Mouse (Mus musculus): ENCODE measurements at regions not wholly inside any gene's neighbourhood (a gene's known extent, or its start where the extent isn't known, plus 50 kb on each side); places are given as distances from the start of the nearest gene placed in this dataset.
"Not testable (repeated sequence)": the region's sequence is repeated elsewhere in the genome, so short reads cannot be mapped to it uniquely, and the experiment has no call there.

- not testable (repeated sequence) for H3K4me3 ChIP-seq; ATAC-seq (replicated peaks); H3K9me3 ChIP-seq; H3K9ac ChIP-seq; H3K4me2 ChIP-seq; H3K27ac ChIP-seq; H3K36me3 ChIP-seq (replicated peaks); H3K27me3 ChIP-seq (replicated peaks)
- peaks cover 12% of the 10 kb centered on the region for H3K4me1 ChIP-seq
Measured at GRCm38 (mm10) chr10:119115200-119115599, 124.7 kb downstream of the Cand1 start.

GRCm38 (mm10) chr10:119114653-119115052 lies 125.2 kb downstream of the Cand1 start:
- Histone ChIP-seq H3K27ac (no peak overlapping the region), H3K9ac (no peak overlapping the region), H3K4me3 (no peak overlapping the region), H3K9me3 (no peaks in the 10 kb centered on the region), H3K4me1 (peaks cover 14% of the 10 kb centered on the region), H3K27me3 (replicated peaks) (no peaks in the 10 kb centered on the region), H3K4me2 (no peak overlapping the region), H3K36me3 (replicated peaks) (no peaks in the 10 kb centered on the region)
- no peak for ATAC-seq (replicated peaks)
- WGBS = 63% methylated on average over 10 of the region's 10 CpGs

- H3K9me3 ChIP-seq = no peaks in the 10 kb centered on the region
Measured at GRCm38 (mm10) chr10:119111886-119112285, 128.0 kb downstream of the Cand1 start.

GRCm38 (mm10) chr10:119111409-119111808 lies 128.4 kb downstream of the Cand1 start:
- no peak overlapping the region for H3K9ac ChIP-seq
- no peaks in the 10 kb centered on the region for H3K9me3 ChIP-seq
- no peak overlapping the region for H3K4me3 ChIP-seq
- no peak for ATAC-seq (replicated peaks)
- 57% methylated on average over 3 of the region's 3 CpGs for WGBS
- H3K4me1 ChIP-seq = peaks cover 14% of the 10 kb centered on the region
- 0 out of 2 replicates have a peak overlapping the region, but pooled peaks have one; percentile 43 for H3K27ac ChIP-seq
- no peaks in the 10 kb centered on the region for H3K27me3 ChIP-seq (replicated peaks)
- no peak overlapping the region for H3K4me2 ChIP-seq
- no peaks in the 10 kb centered on the region for H3K36me3 ChIP-seq (replicated peaks)

More at GRCm38 (mm10) chr10:119111886-119112285, 128.0 kb downstream of the Cand1 start:
- Histone ChIP-seq H3K4me2 (no peak overlapping the region), H3K4me1 (peaks cover 14% of the 10 kb centered on the region), H3K27me3 (replicated peaks) (no peaks in the 10 kb centered on the region), H3K36me3 (replicated peaks) (no peaks in the 10 kb centered on the region), H3K9ac (no peak overlapping the region), H3K4me3 (no peak overlapping the region), H3K27ac (no peak overlapping the region)
- WGBS = 88% methylated on average over 2 of the region's 2 CpGs
- no peak for ATAC-seq (replicated peaks)

- peak overlapping the region; percentile 43; the same call in 1 of the 2 replicates for H3K27ac ChIP-seq
- no peaks in the 10 kb centered on the region for H3K9me3 ChIP-seq
- H3K4me3 ChIP-seq = no peak overlapping the region
- 6% methylated on average over 5 of the region's 5 CpGs for WGBS
- H3K4me2 ChIP-seq = no peak overlapping the region
- H3K27me3 ChIP-seq (replicated peaks) = no peaks in the 10 kb centered on the region
- peaks cover 14% of the 10 kb centered on the region for H3K4me1 ChIP-seq
- ATAC-seq (replicated peaks) = no peak
- H3K9ac ChIP-seq = no peak overlapping the region
- no peaks in the 10 kb centered on the region for H3K36me3 ChIP-seq (replicated peaks)
Measured at GRCm38 (mm10) chr10:119110614-119111013, 129.2 kb downstream of the Cand1 start.

- Histone ChIP-seq H3K4me2 (no peak overlapping the region), H3K4me1 (peaks cover 14% of the 10 kb centered on the region), H3K4me3 (no peak overlapping the region), H3K27ac (no peak overlapping the region), H3K27me3 (replicated peaks) (no peaks in the 10 kb centered on the region), H3K9ac (no peak overlapping the region), H3K9me3 (no peaks in the 10 kb centered on the region), H3K36me3 (replicated peaks) (no peaks in the 10 kb centered on the region)
- WGBS = 70% methylated on average over 4 of the region's 4 CpGs
- no peak for ATAC-seq (replicated peaks)
Measured at GRCm38 (mm10) chr10:119109207-119109606, 130.6 kb downstream of the Cand1 start.

- H3K9me3 ChIP-seq = no peaks in the 10 kb centered on the region
- no peak overlapping the region for H3K27ac ChIP-seq
- WGBS = 65% methylated on average over 6 of the region's 6 CpGs
- no peak overlapping the region for H3K9ac ChIP-seq
- peaks cover 14% of the 10 kb centered on the region for H3K4me1 ChIP-seq
- H3K4me3 ChIP-seq = no peak overlapping the region
- no peak for ATAC-seq (replicated peaks)
- no peaks in the 10 kb centered on the region for H3K27me3 ChIP-seq (replicated peaks)
- H3K4me2 ChIP-seq = no peak overlapping the region
- H3K36me3 ChIP-seq (replicated peaks) = no peaks in the 10 kb centered on the region
Measured at GRCm38 (mm10) chr10:119107728-119108127, 132.1 kb downstream of the Cand1 start.

- H3K4me2 ChIP-seq = no peak overlapping the region
Measured at GRCm38 (mm10) chr10:119106105-119106504, 133.8 kb downstream of the Cand1 start.

GRCm38 (mm10) chr10:119105279-119105881 lies 134.5 kb downstream of the Cand1 start:
- H3K27me3 ChIP-seq (replicated peaks) = no peaks in the 10 kb centered on the region
- H3K27ac ChIP-seq = no peak overlapping the region
- peaks cover 3% of the 10 kb centered on the region for H3K4me1 ChIP-seq
- H3K36me3 ChIP-seq (replicated peaks) = no peaks in the 10 kb centered on the region
- no peak overlapping the region for H3K9ac ChIP-seq
- no peak for ATAC-seq (replicated peaks)
- no peak overlapping the region for H3K4me2 ChIP-seq
- no peaks in the 10 kb centered on the region for H3K9me3 ChIP-seq
- no peak overlapping the region for H3K4me3 ChIP-seq
- WGBS = 59% methylated on average over 7 of the region's 7 CpGs

More at GRCm38 (mm10) chr10:119106105-119106504, 133.8 kb downstream of the Cand1 start:
- no peak overlapping the region for H3K9ac ChIP-seq
- no peak overlapping the region for H3K4me3 ChIP-seq
- no peaks in the 10 kb centered on the region for H3K9me3 ChIP-seq
- no peak overlapping the region for H3K27ac ChIP-seq
- WGBS = 93% methylated on average over 3 of the region's 3 CpGs
- no peaks in the 10 kb centered on the region for H3K27me3 ChIP-seq (replicated peaks)
- ATAC-seq (replicated peaks) = no peak
- H3K4me1 ChIP-seq = peaks cover 11% of the 10 kb centered on the region
- H3K36me3 ChIP-seq (replicated peaks) = no peaks in the 10 kb centered on the region

GRCm38 (mm10) chr10:119100511-119100910 lies 139.3 kb downstream of the Cand1 start:
- 0 out of 2 replicates have a peak, but pooled peaks have one; percentile 33 for ATAC-seq (replicated peaks)
- H3K4me3 ChIP-seq = no peak overlapping the region
- no peak overlapping the region for H3K4me2 ChIP-seq
- no peak overlapping the region for H3K9ac ChIP-seq
- no peaks in the 10 kb centered on the region for H3K36me3 ChIP-seq (replicated peaks)
- no peaks in the 10 kb centered on the region for H3K27me3 ChIP-seq (replicated peaks)
- no peaks in the 10 kb centered on the region for H3K9me3 ChIP-seq
- H3K4me1 ChIP-seq = no peaks in the 10 kb centered on the region
- WGBS = 21% methylated on average over 7 of the region's 7 CpGs
- no peak overlapping the region for H3K27ac ChIP-seq

- 52% methylated on average over 10 of the region's 10 CpGs for WGBS
- H3K9me3 ChIP-seq = no peaks in the 10 kb centered on the region
- no peaks in the 10 kb centered on the region for H3K4me1 ChIP-seq
- no peak overlapping the region for H3K4me2 ChIP-seq
- no peak overlapping the region for H3K4me3 ChIP-seq
- no peak overlapping the region for H3K9ac ChIP-seq
- H3K27ac ChIP-seq = no peak overlapping the region
- no peaks in the 10 kb centered on the region for H3K27me3 ChIP-seq (replicated peaks)
- ATAC-seq (replicated peaks) = 0 out of 2 replicates have a peak, but pooled peaks have one; percentile 50
- no peaks in the 10 kb centered on the region for H3K36me3 ChIP-seq (replicated peaks)
Measured at GRCm38 (mm10) chr10:119099092-119099792, 140.6 kb downstream of the Cand1 start.

GRCm38 (mm10) chr10:119094166-119094565 lies 145.7 kb downstream of the Cand1 start:
- no peak for ATAC-seq (replicated peaks)
- no peak overlapping the region for H3K27ac ChIP-seq
- 93% methylated on average over 11 of the region's 11 CpGs for WGBS
- no peak overlapping the region for H3K4me2 ChIP-seq
- no peaks in the 10 kb centered on the region for H3K27me3 ChIP-seq (replicated peaks)
- no peak overlapping the region for H3K4me3 ChIP-seq
- no peaks in the 10 kb centered on the region for H3K9me3 ChIP-seq
- no peaks in the 10 kb centered on the region for H3K4me1 ChIP-seq
- H3K9ac ChIP-seq = no peak overlapping the region
- H3K36me3 ChIP-seq (replicated peaks) = no peaks in the 10 kb centered on the region

GRCm38 (mm10) chr10:119087886-119088285 lies 152.0 kb downstream of the Cand1 start:
- Histone ChIP-seq H3K9me3 (no peaks in the 10 kb centered on the region), H3K27me3 (replicated peaks) (no peaks in the 10 kb centered on the region), H3K4me2 (no peak overlapping the region), H3K9ac (no peak overlapping the region), H3K4me3 (no peak overlapping the region), H3K4me1 (no peaks in the 10 kb centered on the region), H3K36me3 (replicated peaks) (no peaks in the 10 kb centered on the region), H3K27ac (no peak overlapping the region)
- no peak for ATAC-seq (replicated peaks)
- 93% methylated on average over 4 of the region's 4 CpGs for WGBS

Measured in midbrain, embryonic 15.5 days (tissue).